Mouse (Mus musculus): ENCODE data around the gene Cilp2.

GRCm38 (mm10) chr8:69837057-69837682, 50.3 kb downstream of the Cilp2 start:
- TF ChIP-seq EP300 (IDR thresholded peaks at IDR 0.05; ENCODE audit: low read depth) (no peak), CTCF (IDR thresholded peaks at IDR 0.05; ENCODE audit: low read depth) (no peak)

Data from liver, postnatal 0 days (tissue).